Mouse (Mus musculus): ENCODE measurements around the gene Myoc.
"Not testable (repeated sequence)": the region's sequence is repeated elsewhere in the genome, so short reads cannot be mapped to it uniquely, and the experiment has no call there.

The Myoc gene

DNA sequence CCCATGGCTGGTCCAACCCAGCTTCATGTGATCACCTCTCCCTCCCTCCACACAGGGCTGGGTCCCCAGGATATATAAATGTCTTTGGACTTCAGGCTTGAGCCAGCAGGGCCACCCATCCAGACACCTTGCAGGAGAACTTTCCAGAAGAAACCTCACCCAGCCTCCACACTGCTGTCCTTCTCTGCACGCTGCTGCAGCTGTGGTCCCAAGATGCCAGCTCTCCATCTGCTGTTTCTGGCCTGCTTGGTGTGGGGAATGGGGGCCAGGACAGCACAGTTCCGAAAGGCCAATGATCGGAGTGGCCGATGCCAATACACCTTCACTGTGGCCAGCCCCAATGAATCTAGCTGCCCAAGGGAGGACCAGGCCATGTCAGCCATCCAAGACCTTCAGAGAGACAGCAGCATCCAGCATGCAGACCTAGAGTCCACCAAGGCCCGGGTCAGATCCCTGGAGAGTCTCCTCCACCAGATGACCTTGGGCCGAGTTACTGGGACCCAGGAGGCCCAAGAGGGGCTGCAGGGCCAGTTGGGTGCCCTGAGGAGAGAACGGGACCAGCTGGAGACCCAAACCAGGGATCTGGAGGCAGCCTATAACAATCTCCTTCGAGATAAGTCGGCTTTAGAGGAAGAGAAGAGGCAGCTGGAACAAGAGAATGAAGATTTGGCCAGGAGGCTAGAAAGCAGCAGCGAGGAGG, at the start of gene Myoc:
Gene Myoc (plus strand): TSS at position 105 of the 700 bp plus-strand sequence.
- no peak for DNase-seq

DNA sequence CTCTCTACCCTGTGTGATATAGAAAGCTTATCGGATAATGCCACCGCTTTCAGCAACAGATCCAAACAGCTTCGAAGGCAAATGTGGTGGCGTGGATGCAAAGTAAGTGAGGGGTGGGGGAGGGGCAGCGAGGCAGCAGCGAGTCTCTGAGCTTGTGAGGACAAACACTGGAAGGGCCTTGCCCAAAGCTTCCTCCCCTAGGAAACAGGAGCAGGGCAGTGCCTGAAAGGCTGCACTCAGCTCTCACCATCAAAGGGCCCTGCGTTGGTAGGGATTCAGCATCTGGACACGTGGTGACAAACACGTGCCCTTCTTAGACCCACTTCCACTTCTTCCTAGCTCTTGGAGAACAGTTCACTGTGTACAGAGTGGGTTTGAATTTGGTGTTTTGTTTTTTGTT, 49.5 kb upstream of the Myoc start:
- DNase-seq, result peak; percentile 13 to 14

DNA sequence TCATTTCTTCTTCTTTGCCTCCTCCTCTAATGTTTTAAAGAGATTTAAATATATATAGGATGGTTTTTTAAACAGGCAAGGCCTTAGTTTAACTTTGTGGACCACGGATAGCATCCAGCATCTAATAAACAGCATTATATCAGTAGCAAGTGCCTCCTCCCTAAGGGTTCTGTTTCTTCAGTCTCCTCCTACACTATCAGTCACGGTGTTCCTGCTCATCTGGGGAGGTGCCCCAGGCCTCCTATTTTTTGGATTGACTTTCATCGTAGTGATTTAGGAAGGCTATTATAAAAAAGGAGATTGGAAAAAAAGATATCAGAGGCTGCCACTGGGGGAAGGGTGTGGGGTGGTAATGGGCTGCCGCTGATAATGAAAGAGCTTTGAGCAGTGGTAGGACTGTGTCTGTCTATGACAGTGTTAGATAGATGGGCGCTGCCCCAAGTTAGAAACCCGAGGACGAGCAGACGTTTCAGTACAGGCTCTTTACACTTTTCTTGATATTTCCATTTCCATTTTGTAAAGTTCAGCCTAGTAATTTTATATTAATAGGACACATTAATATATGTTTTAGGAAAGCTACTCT, 48.4 kb upstream of the Myoc start:
- DNase-seq, result no peak

DNA sequence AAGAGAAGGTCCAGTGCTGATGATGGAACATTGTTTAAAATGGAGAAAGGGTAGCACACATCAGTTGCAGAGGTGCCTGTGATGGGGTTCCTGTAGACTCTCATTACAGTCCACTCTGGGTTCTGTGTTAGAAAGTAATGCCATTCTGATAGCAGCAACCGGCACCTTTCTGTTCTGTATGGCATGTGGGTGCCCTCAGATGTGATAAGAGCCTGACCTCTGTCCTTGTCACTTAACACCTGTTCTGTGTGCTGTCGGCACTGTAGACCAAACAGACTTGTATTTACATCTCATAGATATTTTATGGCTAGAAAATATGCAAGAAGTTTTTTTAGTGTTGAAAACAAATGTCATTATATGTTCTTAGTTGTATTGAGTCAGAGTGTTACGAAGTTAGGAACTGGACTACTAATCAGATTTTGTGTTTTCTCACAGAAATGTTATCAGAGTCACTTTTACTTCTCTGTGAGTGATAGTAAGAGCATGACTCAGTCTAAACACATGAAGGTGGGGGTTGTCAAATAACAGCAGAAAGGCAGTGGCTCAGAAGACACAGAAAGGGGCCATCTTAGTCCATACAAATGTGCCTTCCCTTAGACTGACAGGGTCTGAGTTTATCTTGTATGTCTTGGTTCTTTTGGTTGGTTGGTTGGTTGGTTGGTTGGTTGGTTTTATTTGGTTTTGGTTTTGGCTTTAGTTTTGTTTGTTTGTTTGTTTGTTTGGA, 41.4 kb upstream of the Myoc start:
- DNase-seq, result no peak

DNA sequence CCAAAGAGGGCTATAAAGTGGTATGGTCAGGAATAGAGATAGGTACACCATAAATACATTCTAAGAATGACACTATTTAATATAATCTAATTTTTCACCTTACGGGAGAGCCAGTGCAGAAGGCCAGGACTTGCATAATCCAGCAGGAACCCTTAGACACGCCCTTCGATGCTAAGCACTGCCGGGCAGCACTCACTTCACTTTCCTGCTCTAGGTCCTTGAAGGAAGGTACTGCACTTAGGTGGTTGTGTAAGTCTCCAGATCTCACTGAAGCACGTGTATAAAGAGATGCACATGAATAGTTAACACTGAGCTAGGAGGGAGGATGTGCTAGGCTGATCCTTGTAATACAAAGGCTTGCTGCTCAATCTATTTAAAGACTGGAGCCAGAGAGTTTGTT, 39.3 kb upstream of the Myoc start:
- DNase-seq, result no peak

DNA sequence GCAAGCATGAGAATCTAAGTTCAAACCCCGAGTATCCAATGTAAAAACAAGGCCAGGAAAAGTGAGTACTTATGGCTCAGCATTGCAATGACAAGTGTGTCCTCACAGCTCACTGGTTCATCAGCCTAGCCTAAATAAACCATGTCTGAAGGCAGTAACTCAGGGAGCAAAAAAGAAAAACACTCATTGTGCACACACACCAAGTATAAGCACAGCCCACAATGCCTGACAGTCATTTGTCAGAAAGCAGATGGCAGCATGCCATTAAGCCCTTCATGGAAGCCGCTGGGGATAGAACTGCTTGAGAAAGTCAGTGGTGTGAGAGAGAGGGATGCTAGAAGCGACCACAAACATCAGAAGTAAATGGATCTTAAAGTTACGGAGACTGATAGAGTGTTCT, 37.7 kb upstream of the Myoc start:
- DNase-seq, result no peak

DNA sequence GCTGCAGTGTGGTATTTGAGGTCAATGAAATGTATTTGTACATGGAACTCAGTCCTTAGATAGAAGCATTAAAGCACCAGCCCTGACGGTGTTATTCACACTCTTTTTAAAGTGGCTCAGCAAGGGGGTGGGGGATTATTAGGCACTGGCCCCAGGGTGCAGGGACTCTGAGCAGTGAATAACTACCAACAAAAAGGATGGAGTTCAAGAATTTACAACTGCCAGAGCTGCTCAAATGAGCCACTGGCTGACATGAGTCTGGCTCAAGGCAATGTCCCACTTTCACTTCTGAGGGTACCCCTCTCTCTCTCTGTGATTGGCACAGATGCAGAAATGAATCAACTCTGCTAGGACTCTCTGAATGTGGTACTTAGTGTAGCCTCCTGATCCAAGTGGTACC, 30.8 kb upstream of the Myoc start:
- no peak for DNase-seq

DNA sequence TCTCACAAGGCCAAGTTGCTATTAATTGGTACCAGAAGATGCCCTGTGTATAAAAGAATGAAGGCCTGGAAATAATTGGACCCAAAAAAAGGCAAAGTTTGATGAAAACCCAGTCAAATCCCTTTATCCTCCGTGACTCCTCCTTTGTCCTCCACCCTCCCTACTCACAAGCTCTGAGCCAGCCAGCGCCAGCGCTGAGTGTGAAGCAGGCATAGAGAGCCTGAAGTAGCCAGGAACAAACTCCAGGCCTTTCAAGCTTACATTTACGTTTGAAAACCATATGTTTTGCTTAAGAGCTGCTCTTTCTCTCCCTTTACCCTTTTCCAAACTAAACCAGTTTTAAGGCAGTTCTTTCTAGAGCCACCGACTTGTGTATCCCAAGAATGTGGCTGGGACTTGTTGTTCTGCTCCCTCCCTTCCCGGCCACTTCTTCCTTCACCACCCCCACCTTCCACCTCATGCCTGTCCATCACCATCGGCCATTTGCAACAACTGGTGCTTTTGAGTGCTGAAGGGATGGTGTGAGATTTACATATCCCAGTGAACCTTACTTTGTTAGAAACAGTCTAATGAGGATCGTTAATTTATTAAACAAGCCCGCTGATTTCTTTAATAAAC, 29.2 kb upstream of the Myoc start:
- DNase-seq, result peak in 1 of 2 experiments; percentile 12

DNA sequence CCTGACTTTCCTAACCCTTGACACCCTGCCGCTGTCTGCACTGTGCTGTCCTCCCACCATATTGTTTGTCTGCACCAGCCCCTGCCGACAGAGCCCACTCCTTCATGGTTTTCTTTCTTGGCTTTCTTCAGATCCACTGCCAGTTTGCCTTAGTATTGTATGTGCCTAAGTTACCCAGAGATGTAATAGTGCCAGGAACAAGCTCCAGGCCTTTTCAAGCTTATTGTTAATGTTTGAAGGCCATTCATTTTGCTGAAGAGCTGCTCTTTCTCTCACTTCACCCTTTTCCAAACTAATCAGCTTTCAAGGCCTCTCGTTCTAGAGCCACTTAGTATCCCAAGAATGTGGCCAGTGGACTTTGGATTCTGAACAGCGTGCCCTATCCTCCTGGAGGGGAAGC, 27.8 kb upstream of the Myoc start:
- DNase-seq, result no peak

DNA sequence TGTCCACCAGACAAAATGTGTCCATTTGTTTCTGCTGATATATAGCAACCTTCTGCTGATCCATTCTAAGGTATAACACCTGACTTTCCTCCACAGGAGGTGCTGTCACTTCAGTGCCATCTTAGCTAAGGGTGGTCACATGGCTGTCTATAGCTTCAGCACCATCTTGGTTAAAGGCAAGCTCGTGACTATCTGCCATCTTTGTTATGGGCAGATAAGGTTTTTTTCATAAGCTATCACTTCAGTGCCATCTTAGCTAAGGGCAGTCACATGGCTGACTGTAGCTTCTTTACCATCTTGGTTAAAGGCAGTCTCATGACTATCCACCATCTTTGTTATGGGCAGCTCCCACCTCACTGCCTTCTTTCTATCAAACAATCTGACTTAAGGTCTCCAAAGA, 23.4 kb upstream of the Myoc start:
- DNase-seq, result no peak

DNA sequence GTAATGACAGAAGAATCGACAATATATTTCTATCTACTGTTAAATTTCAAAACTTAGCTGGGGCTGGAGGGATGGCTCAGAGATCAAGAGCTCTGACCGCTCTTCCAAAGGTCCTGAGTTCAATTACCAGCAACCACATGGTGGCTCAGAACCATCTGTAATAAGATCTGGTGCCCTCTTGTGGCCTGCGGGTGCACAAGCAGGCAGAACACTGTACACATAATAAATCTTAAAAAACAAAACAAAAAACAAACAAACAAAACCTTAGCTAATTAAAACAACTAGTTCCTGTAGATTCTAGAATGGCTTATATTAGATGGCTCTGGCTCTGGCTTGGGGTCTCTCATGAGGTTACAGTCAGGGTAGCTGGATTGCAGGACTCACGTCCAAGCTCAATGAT, 18.5 kb upstream of the Myoc start:
- DNase-seq, result no peak

DNA sequence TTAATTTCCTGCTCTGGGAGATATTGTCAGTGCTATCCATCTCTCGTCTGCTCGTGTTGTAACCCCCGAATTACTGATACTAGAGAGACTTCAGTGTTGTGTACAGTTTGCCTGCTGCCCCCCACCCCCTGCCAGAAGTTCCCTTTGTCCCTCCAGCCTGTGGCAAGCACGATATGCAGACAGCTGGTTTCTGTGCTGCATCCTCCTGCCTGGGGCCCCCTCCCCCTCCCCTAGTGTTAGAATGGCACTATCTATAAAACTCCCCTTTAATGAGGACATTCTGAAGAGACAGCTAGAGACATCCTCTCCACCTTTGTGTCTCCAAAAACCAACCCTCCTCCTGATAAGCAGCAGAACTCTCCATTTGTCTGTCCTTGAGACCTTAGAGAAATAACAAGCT, 15.1 kb upstream of the Myoc start:
- DNase-seq, result no peak

DNA sequence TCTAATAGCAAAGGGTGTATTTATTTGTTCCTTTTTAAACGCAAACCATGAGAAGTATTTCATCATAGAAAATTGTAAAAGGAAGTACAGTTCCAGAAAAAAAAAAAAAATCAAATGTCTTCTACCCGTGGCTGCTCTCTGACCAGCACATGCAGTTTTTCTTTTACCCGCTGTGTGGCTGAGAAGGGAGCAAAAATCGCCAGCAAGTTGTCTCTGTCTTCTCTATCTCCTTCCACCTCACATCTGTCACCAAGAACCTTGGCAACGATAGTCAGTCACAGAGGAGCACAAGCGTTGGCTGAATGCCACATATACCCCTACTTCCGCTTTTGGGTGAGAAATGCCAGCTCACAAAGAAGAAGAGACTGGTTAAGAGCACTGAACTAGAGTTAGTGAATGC, 13.7 kb upstream of the Myoc start:
- no peak for DNase-seq

DNA sequence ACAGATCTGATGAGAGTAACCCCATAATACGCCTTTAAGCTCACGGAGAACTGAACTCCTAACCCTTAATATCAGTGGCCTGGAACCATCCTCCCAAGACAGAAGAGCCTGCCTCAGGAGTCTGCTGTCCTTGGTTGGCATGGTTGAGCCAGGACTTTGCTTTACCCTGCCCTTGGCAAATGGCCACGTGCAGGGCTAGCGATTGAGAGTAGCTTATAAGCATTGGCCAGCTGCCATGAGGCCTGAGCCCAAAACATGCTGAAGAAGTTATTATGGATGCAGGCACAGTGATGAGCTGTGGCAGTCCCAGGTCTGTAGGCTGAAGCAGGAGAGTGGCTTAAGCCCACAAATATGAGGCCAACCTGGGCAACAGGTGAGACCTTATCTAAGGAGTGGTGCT, 11.1 kb upstream of the Myoc start:
- DNase-seq, result not testable (repeated sequence)

DNA sequence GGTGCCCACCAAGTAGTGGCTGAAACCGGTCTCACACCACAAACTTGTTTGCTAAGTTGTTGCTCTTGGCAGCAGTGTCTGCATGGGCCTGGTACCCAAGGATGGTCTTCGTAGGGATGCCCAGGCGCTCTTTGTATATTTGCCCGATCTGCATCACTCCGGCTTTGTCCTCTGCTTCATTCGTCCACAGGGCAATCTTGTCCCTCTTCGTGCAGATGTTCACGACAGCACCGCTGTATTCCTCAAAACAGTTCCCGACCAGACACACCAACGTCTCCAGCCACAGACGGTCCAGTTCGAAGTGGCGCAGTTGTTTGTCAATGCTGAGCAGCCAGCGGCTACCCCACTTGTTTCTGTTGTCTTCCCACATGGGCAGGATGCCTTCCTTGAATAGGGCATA, 10.6 kb upstream of the Myoc start:
- not testable (repeated sequence) for DNase-seq

DNA sequence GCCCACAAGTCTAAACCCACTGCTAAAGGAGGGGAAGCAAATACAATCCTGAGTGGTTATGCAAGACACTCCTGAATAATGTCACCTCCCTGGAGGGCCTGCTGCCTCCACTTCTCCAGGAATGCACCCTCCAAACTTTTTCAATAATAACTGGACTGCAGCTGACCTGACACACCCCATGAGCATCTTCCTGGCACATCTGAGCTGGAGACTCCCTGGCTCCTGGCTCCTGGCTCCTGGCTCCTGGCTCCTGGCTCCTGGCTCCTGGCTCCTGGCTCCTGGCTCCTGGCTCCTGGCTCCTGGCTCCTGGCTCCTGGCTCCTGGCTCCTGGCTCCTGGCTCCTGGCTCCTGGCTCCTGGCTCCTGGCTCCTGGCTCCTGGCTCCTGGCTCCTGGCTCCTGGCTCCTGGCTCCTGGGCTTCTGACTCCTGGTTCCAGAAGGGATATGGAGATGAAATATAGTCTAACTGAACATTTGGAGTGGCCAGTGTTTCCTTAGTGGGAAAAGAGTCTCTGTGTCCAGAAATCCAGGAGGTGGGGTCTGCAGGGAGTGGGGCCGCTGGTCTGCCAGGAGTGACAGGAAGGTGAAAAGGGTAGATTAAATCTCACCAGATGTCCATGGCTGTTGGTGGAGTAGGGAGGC, 3.5 kb upstream of the Myoc start:
- not testable (repeated sequence) for DNase-seq

DNA sequence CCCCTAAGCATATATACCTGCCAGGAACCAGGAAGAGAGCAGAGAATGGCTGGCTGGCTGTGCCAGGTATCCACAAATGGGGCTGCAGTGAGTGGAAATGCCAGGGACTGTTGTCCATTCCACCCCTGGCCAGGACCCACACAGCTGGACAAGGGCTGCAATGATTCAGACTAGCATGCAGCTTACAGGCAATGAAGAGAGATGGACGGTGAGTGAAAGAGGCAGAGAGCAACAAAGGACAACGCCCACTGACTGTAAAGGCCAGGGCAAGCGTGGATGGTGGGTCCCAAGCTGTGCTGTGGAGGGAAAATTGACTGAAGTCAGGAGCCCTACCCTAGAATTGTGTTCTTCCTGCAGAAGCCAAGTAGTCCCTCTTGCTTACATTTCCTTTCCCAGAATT, 2.4 kb upstream of the Myoc start:
- no peak for DNase-seq

DNA sequence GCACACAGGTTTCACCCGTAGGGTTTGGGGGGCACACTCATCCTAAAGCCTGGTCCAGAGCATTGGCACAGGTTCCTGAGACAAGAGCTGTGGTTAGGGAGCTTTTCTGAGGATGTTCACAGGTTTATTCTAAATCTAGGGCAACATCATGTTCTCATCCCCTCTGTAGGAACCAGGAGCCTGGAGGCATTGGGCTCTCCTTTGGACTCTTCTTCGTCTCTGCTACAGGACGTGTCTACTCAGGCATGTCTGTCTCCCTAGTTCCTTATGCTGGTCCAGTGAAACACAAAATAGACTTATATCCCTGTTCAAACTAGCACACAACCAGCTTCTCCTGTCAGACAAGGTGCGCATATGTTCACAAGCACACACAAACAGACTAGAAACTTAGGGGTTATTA, 420 bp upstream of the Myoc start:
- no peak for DNase-seq

DNA sequence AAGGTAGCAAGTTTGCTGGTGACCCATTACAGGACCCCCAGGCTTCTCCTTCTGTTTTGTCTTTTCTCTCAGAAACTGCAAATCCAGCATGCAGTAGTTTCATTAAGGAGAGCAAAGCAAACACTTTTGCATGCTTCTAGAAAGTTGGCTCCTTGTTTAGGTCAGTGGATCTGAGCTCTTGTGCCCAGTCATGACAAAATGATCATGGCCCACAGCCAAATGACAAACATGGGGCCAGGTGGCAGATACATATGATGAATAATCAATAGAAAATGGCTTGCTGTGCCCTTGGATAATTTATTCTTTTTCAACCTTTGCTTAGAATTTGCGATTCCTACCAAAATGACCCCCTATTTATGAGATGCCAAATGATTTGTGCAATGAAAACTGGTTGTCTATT, 906 bp downstream of the Myoc start:
- no peak for DNase-seq

DNA sequence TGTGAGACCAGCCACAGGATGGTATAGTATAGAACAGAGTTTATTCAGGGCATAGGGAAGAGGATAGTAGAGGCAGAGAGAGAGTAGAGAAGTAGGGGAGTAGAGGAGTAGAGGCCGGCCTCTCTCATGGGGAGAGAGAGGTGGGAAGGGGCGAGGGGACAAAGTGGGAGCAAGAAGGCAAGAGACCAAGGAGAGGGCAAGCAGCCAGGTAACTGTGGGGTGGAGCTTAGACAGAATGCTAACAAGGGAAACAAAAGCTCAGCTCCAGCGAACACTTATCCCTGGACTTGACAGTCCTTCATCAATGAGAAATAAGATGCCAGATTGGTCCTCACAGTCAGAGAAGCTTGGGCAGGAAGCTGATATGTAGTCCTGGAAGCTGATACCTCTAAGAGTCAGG, 3.6 kb downstream of the Myoc start:
- no peak for DNase-seq

DNA sequence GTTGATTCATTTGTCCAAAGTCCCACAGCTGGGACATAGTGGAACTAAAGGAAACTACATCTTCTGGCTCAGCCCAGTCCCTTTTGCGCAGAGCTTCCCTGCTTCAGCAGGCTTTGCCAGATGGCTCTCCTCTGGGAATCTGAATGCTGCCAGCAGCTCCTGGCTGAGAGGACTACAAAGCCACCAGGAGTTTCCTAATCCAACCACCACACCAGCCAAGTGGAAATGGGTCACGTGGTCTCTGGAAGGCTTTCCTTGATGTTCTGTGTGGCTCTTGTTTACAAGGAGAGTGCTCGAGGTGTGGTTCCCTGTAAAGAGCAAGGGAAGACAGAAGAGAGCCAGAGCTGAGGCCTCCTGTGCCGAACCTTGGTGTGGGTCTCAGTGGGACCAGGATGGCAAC, 4.8 kb downstream of the Myoc start:
- DNase-seq, result peak in 1 of 2 experiments; percentile 10

DNA sequence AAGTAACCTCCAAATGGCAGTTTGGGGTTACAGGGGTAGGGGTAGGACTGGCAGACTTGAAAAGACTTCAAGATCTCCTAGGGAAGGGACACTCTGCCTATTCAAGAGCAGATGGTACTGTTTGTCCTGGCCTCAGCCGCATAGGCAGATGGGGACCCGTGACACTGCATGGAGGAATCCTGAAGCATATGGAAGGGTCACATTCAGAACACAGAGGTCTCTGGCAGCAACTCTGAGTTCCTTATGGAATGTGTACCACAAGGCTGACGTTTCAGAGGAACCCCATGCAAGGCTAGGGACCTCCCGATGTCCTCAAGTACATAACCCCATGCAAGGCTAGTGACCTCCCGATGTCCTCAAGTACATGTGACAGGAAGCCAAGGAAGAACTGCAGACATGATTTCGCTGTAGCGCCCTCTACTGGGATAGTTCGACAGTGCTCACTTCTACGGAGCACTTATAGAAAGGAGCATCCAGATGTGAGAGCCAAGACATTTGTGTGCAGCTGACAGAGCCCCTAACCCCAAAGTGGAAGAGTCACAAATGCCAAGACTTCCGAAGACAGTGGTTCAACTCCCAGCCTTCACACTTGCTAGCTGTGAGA, 7.2 kb downstream of the Myoc start:
- no peak for DNase-seq

DNA sequence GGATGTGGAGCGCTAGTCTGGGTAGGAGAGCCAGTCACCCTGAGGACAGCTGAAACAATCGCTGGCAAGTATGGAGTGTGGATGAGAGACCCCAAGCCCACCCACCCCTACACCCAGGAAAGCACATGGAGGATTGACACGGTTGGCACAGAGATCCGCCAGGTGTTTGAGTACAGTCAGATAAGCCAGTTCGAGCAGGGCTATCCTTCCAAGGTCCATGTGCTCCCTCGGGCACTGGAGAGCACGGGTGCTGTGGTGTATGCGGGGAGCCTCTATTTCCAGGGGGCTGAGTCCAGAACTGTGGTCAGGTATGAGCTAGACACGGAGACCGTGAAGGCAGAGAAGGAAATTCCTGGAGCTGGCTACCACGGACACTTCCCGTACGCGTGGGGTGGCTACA, 9.5 kb downstream of the Myoc start:
- no peak for DNase-seq
